Mouse (Mus musculus) heart, postnatal 0 days (tissue): ENCODE measurements around the gene 4921524J17Rik.

Experiments
- CTCF ChIP-seq: IDR thresholded peaks from 2 replicates; pipeline ENCODE4 v1.5.1; 2016; ENCODE audit warnings: antibody characterized with exemption, control low read depth, low read depth
- EP300 ChIP-seq: IDR thresholded peaks from 2 replicates; pipeline ENCODE4 v1.6.1; 2016; ENCODE audit warnings: antibody characterized with exemption, low read depth

DNA sequence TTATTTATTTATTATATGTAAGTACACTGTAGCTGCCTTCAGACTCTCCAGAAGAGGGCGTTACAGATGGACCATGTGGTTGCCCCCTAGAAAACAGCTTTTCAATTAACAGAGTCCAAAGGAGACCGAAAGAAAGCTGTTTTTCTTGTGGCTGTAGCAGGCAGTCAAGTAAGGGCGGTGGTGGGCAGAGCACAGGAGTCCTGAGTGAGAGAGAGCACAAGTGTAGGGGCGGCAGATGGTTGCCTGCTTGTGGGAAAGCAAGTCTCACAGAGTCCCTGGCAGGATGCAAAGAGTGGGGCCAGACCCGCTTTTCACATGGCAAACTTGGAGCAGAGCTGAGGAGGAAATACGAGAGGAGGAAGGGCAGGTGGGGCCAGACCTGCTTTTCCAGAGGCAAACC, 49.8 kb upstream of the 4921524J17Rik start:
- TF ChIP-seq CTCF (no peak), EP300 (no peak)
